Mouse (Mus musculus) MEL (cell line): Measurements from ENCODE around the gene Gp6. TPM values are rescaled to one million over a fixed set of nuclear protein-coding genes. Genes with fewer than 3 reads are reported as not detected.

Source experiments
- DNase-seq: peaks from one replicate; pipeline ENCODE4 v3.0.0; 2011; ENCODE audit warnings: low read depth, low spot score
- H3K27ac ChIP-seq: 2 replicates; pipeline ENCODE4 v1.5.1; 2012; ENCODE audit warnings: low read depth, mild to moderate bottlenecking, control low read depth, low read length, moderate library complexity; ENCODE audit not compliant: control insufficient read depth
- H3K27me3 ChIP-seq, 2 experiments: fragments of 150-350 bp in 1 of 2; sonication (generic) in 1 of 2; 2 replicates each; pipeline ENCODE4 v1.6.1; 2012; ENCODE audit warnings: low read length in 2 of 2, mild to moderate bottlenecking in 2 of 2, improper control_type of control experiment in 1 of 2, moderate library complexity in 1 of 2; ENCODE audit not compliant: insufficient read depth in 2 of 2, control insufficient read depth in 1 of 2
- H3K36me3 ChIP-seq, 2 experiments: 2 replicates each; pipeline ENCODE4 v1.6.1; 2012 to 2014; ENCODE audit warnings: low read length in 2 of 2, improper control_type of control experiment in 1 of 2, inconsistent platforms in 1 of 2, mild to moderate bottlenecking in 1 of 2; ENCODE audit not compliant: insufficient read depth in 2 of 2, control insufficient read depth in 1 of 2
- H3K4me1 ChIP-seq, 2 experiments: fragments of 150-350 bp in 1 of 2; sonication (generic) in 1 of 2; 2 replicates each; pipeline ENCODE4 v1.6.1; 2012; ENCODE audit warnings: low read length in 2 of 2, improper control_type of control experiment in 1 of 2, mild to moderate bottlenecking in 1 of 2; ENCODE audit not compliant: insufficient read depth in 2 of 2, control insufficient read depth in 1 of 2
- H3K4me3 ChIP-seq, 2 experiments: fragments of 150-350 bp in 1 of 2; sonication (generic) in 1 of 2; 2 replicates each; pipeline ENCODE4 v1.5.1; 2012; ENCODE audit warnings: low read depth in 2 of 2, low read length in 2 of 2, mild to moderate bottlenecking in 2 of 2, moderate library complexity in 2 of 2, control low read depth in 1 of 2, improper control_type of control experiment in 1 of 2; ENCODE audit not compliant: control insufficient read depth in 1 of 2, insufficient read depth in 1 of 2
- H3K79me2 ChIP-seq: 2 replicates; pipeline ENCODE4 v1.6.1; 2012; ENCODE audit warnings: mild to moderate bottlenecking, low read length, moderate library complexity; ENCODE audit not compliant: control insufficient read depth, poor library complexity, insufficient read depth
- H3K9ac ChIP-seq: 2 replicates; pipeline ENCODE4 v1.6.1; 2012; ENCODE audit warnings: low read depth, mild to moderate bottlenecking, control low read depth, low read length, moderate library complexity; ENCODE audit not compliant: control insufficient read depth, poor library complexity, severe bottlenecking
- H3K9me3 ChIP-seq: fragments of 150-350 bp; sonication (generic); replicated peaks from 2 replicates; pipeline ENCODE4 v1.6.1; 2012; ENCODE audit warnings: mild to moderate bottlenecking, low read length, improper control_type of control experiment, moderate library complexity; ENCODE audit not compliant: insufficient read depth
- CHD2 ChIP-seq: IDR thresholded peaks from 2 replicates; pipeline ENCODE4 v1.6.1; 2011; ENCODE audit warnings: low read length, improper control_type of control experiment
- CTCF ChIP-seq, 3 experiments: IDR thresholded peaks in 2 of 3; conservative IDR thresholded peaks in 1 of 3; 2 replicates each; pipeline ENCODE4 v1.5.1; 2011 to 2012; ENCODE audit warnings: low read length in 3 of 3, low read depth in 2 of 3, mild to moderate bottlenecking in 2 of 3, improper control_type of control experiment in 1 of 3, inconsistent platforms in 1 of 3, mixed read lengths in 1 of 3, moderate library complexity in 1 of 3; ENCODE audit not compliant: control insufficient read depth in 1 of 3, insufficient read depth in 1 of 3, poor library complexity in 1 of 3, severe bottlenecking in 1 of 3
- E2F4 ChIP-seq: IDR thresholded peaks from 2 replicates; pipeline ENCODE4 v1.6.1; 2011; ENCODE audit warnings: low read depth, low read length, improper control_type of control experiment, borderline replicate concordance
- EP300 ChIP-seq, 2 experiments: IDR thresholded peaks; 2 replicates each; pipeline ENCODE4 v1.6.1; 2011; ENCODE audit warnings: improper control_type of control experiment in 2 of 2, low read length in 2 of 2, low read depth in 1 of 2, mild to moderate bottlenecking in 1 of 2
- GABPA ChIP-seq: IDR thresholded peaks from 2 replicates; pipeline ENCODE4 v1.6.1; 2012; ENCODE audit warnings: low read depth, mild to moderate bottlenecking, inconsistent platforms, low read length, improper control_type of control experiment, moderate library complexity
- GATA1 ChIP-seq: IDR thresholded peaks from 2 replicates; pipeline ENCODE4 v1.6.1; 2011; ENCODE audit warnings: low read depth, low read length, improper control_type of control experiment
- HCFC1 ChIP-seq: IDR thresholded peaks from 2 replicates; pipeline ENCODE4 v1.6.1; 2012; ENCODE audit warnings: low read depth, mild to moderate bottlenecking, inconsistent platforms, low read length, improper control_type of control experiment, moderate library complexity
- JUND ChIP-seq: IDR thresholded peaks from 2 replicates; pipeline ENCODE4 v1.6.1; 2011; ENCODE audit warnings: low read depth, mild to moderate bottlenecking, improper control_type of control experiment, low read length
- MAFK ChIP-seq: IDR thresholded peaks from 2 replicates; pipeline ENCODE4 v1.6.1; 2011; ENCODE audit warnings: low read depth, mild to moderate bottlenecking, low read length, improper control_type of control experiment, borderline replicate concordance
- MAX ChIP-seq: IDR thresholded peaks from 2 replicates; pipeline ENCODE4 v1.6.1; 2011; ENCODE audit warnings: low read length, improper control_type of control experiment
- MXI1 ChIP-seq: IDR thresholded peaks from 2 replicates; pipeline ENCODE4 v1.6.1; 2011; ENCODE audit warnings: mild to moderate bottlenecking, low read depth, low read length, improper control_type of control experiment
- NELFE ChIP-seq: IDR thresholded peaks from 2 replicates; pipeline ENCODE4 v1.6.1; 2011; ENCODE audit warnings: low read depth, low read length, improper control_type of control experiment
- NRF1 ChIP-seq: IDR thresholded peaks from 2 replicates; pipeline ENCODE4 v1.6.1; 2014; ENCODE audit warnings: low read depth, mild to moderate bottlenecking, inconsistent platforms, low read length, improper control_type of control experiment, moderate library complexity; ENCODE audit not compliant: poor library complexity, insufficient read depth, severe bottlenecking
- POLR2A ChIP-seq, 2 experiments: IDR thresholded peaks; 2 replicates each; pipeline ENCODE4 v1.6.1; 2011 to 2012; ENCODE audit warnings: low read length in 2 of 2, mild to moderate bottlenecking in 2 of 2, control low read depth in 1 of 2, improper control_type of control experiment in 1 of 2, low read depth in 1 of 2, moderate library complexity in 1 of 2; ENCODE audit not compliant: control insufficient read depth in 1 of 2, insufficient read depth in 1 of 2, poor library complexity in 1 of 2
- POLR2AphosphoS2 ChIP-seq: IDR thresholded peaks from 2 replicates; pipeline ENCODE4 v1.6.1; 2011; ENCODE audit warnings: low read length, improper control_type of control experiment
- RCOR1 ChIP-seq: IDR thresholded peaks from 2 replicates; pipeline ENCODE4 v1.6.1; 2012; ENCODE audit warnings: low read depth, mild to moderate bottlenecking, inconsistent platforms, low read length, improper control_type of control experiment
- TBP ChIP-seq: IDR thresholded peaks from 2 replicates; pipeline ENCODE4 v1.8.0; 2011; ENCODE audit warnings: low read depth, low read length, improper control_type of control experiment
- TCF12 ChIP-seq: IDR thresholded peaks from 2 replicates; pipeline ENCODE4 v1.6.1; 2014; ENCODE audit warnings: low read depth, mild to moderate bottlenecking, inconsistent platforms, low read length, improper control_type of control experiment, moderate library complexity
- USF1 ChIP-seq: IDR thresholded peaks from 2 replicates; pipeline ENCODE4 v1.6.1; 2014; ENCODE audit warnings: low read depth, mild to moderate bottlenecking, inconsistent platforms, low read length, improper control_type of control experiment, moderate library complexity
- USF2 ChIP-seq, 2 experiments: IDR thresholded peaks; 2 replicates each; pipeline ENCODE4 v1.6.1; 2011 to 2012; ENCODE audit warnings: improper control_type of control experiment in 2 of 2, low read length in 2 of 2, borderline replicate concordance in 1 of 2, inconsistent platforms in 1 of 2, low read depth in 1 of 2, mild to moderate bottlenecking in 1 of 2; ENCODE audit not compliant: insufficient read depth in 1 of 2
- ZC3H11A ChIP-seq: IDR thresholded peaks from 2 replicates; pipeline ENCODE4 v1.6.1; 2012; ENCODE audit warnings: low read depth, mild to moderate bottlenecking, inconsistent platforms, low read length, improper control_type of control experiment
- ZKSCAN1 ChIP-seq: IDR thresholded peaks from 2 replicates; pipeline ENCODE4 v1.6.1; 2012; ENCODE audit warnings: low read depth, mild to moderate bottlenecking, inconsistent platforms, low read length, improper control_type of control experiment, moderate library complexity
- polyA plus RNA-seq, 2 experiments: library from polyadenylated mRNA; stranded (reverse) in 1 of 2; unstranded in 1 of 2; fragments of >175 nt in 1 of 2; fragments of >200 nt in 1 of 2; gene quantifications; 2 replicates each; pipeline versions ENCODE4 v1.2.1 to v1.2.4; 2012; ENCODE audit warnings: low replicate concordance in 2 of 2, low read depth in 1 of 2; ENCODE audit not compliant: insufficient read length in 2 of 2, insufficient read depth in 1 of 2, missing spikeins in 1 of 2
- total RNA-seq: library from RNA; depleted of rRNA; stranded (reverse); fragments of 300-350 nt; gene quantifications from 2 replicates; pipeline ENCODE4 v1.2.3, GENCODE M21; 2012

Gene Gp6
- total and polyA plus RNA-seq, 3 experiments: not detected

DNA sequence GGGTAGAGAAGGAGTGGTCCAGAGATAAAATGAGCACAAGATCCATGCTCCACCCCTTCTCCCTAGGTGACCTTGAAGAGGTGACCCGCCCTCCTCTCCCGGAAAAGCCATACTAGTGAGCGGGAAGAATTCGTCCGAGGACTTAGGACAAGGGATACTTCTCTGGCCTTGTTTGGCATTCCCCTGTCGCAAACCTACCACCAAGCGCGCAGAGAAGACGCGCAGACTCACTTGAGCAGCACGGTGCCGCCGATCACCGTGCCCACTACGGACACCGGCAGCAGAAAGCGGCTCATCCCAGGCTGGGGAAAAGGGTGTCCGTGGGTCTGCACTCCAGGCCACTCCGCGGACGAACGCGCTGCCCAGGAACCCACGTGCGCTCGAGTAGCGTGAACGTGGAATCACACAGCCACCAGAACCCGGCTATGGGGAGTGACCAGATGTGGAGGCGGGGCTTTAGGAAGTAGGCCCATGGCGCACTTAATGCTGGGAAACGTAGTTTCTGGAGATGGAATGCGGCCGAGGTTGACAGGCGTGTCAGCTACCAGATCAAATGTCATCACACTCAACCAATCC, 47.8 kb upstream of the Gp6 start, which contains the start of gene Rdh13 (continued):
- TF ChIP-seq NRF1: peak; percentile 69
- TF ChIP-seq HCFC1: peak; percentile 95
- TF ChIP-seq, all 39 proteins: peak for 12

DNA sequence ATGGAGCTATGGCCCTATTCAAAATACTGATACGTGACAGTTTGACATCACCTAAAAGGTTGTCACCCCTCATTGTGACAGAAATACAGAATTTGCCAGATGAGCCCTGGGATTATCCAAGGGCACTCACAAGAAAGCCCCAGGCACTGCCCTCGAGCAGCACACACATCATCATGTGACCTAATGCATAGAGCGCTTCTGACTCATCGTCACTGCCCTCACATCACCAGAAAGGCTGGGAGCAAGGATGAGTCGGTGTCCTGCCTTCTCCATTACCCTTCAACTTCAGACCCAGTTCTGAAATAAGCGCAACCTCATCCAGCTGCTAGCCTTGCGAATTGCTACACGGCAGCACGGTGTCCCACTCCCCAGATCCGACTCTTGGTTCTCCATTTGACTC, 43.0 kb upstream of the Gp6 start:
- no peaks in the 10 kb centered on the region for H3K27me3 ChIP-seq
- H3K4me1 ChIP-seq: peaks cover 0 to 4% of the 10 kb centered on the region in 2 experiments; a peak in 2 of 4 replicates
- H3K36me3 ChIP-seq: peaks cover 3 to 6% of the 10 kb centered on the region in 2 experiments; a peak in 3 of 4 replicates
- no peak overlapping the region for H3K9ac ChIP-seq
- no peak for TF ChIP-seq POLR2A (IDR thresholded peaks at IDR 0.05; ENCODE audit: control insufficient read depth in 1 of 2, insufficient read depth in 1 of 2, low read depth in 1 of 2, low read length in 2 of 2, poor library complexity in 1 of 2)
- no peak for TF ChIP-seq GATA1
- TF ChIP-seq E2F4: no peak
- no peak for TF ChIP-seq POLR2AphosphoS2
- no peak for TF ChIP-seq ZC3H11A
- TF ChIP-seq ZKSCAN1: no peak
- no peak for TF ChIP-seq USF2 (IDR thresholded peaks at IDR 0.05; ENCODE audit: borderline replicate concordance in 1 of 2, insufficient read depth in 1 of 2, low read depth in 1 of 2, low read length in 2 of 2)
- no peak overlapping the region for H3K27ac ChIP-seq
- no peak overlapping the region for H3K4me3 ChIP-seq
- no peaks in the 10 kb centered on the region for H3K9me3 ChIP-seq
- no peak for DNase-seq
- H3K79me2 ChIP-seq: peaks cover 10% of the 10 kb centered on the region

- no peak overlapping the region for H3K27ac ChIP-seq
- peaks cover 0 to 11% of the 10 kb centered on the region in 2 experiments; a peak in 2 of 4 replicates for H3K36me3 ChIP-seq
- H3K9ac ChIP-seq: no peak overlapping the region
- H3K9me3 ChIP-seq: no peaks in the 10 kb centered on the region
- no peaks in the 10 kb centered on the region for H3K27me3 ChIP-seq
- H3K79me2 ChIP-seq: no peaks in the 10 kb centered on the region
- no peak for TF ChIP-seq MXI1
- no peak for TF ChIP-seq RCOR1
- TF ChIP-seq MAFK: no peak
- no peak for TF ChIP-seq GABPA
- TF ChIP-seq CHD2: no peak
- TF ChIP-seq JUND: no peak
- no peak for TF ChIP-seq CTCF (IDR thresholded peaks at IDR 0.05 in 2 of 3, conservative IDR thresholded peaks at IDR 0.05 in 1 of 3; ENCODE audit: control insufficient read depth in 1 of 3, insufficient read depth in 1 of 3, low read depth in 2 of 3, low read length in 3 of 3, poor library complexity in 1 of 3, severe bottlenecking in 1 of 3)
- TF ChIP-seq POLR2AphosphoS2: no peak
- no peak for TF ChIP-seq NELFE
- TF ChIP-seq USF1: no peak
- TF ChIP-seq TCF12: no peak
- no peak for TF ChIP-seq TBP
- TF ChIP-seq EP300 (IDR thresholded peaks at IDR 0.05; ENCODE audit: low read depth in 1 of 2, low read length in 2 of 2): no peak
- no peak for TF ChIP-seq MAX
- no peak for TF ChIP-seq NRF1
- H3K4me3 ChIP-seq: no peak overlapping the region
- no peak for DNase-seq
- H3K4me1 ChIP-seq: no peaks in the 10 kb centered on the region
These were observed 40.2 kb upstream of the Gp6 start for GRCm38 (mm10) chr7:4437721-4438120.
